Mouse (Mus musculus): ENCODE data around the gene Dennd4c. TPM values are rescaled to one million over a fixed set of nuclear protein-coding genes. Genes with fewer than 3 reads are reported as not detected.

Dennd4c gene
- polyA plus RNA-seq, 1 experiment, result not detected

DNA sequence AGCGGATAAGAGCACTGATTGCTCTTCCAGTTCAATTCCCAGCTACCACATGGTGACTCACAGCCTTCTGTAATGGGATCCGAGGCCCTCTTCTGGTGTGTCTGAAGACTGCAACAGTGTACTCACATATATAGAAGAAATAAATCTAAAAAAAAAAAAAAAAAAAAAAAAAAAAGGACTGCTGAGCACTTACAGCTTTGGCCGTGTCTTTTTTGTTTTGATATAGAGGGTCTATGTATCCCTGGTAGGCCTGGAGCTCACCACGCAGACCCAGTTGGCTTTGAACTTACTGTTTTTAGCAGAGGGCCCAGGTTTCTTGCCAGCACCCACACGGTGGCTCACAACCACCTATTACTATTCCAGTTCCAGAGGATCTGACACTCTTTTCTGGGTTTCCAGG lies 115.7 kb downstream of the Dennd4c start:
- WGBS, result 79% methylated on average over 5 of the region's 5 CpGs
- Histone ChIP-seq H3K4me1 (ENCODE audit: control insufficient read depth, insufficient read depth, low read length) (no peaks in the 10 kb centered on the region), H3K4me3 (ENCODE audit: insufficient read depth, low read depth, low read length) (no peak overlapping the region), H3K27ac (ENCODE audit: insufficient read depth, low read depth, low read length) (no peak overlapping the region)
- TF ChIP-seq CTCF (IDR thresholded peaks at IDR 0.05; ENCODE audit: insufficient read depth, low read depth, low read length), result no peak
- no peak for TF ChIP-seq POLR2A (IDR thresholded peaks at IDR 0.05; ENCODE audit: insufficient read depth, low read depth, low read length)

DNA sequence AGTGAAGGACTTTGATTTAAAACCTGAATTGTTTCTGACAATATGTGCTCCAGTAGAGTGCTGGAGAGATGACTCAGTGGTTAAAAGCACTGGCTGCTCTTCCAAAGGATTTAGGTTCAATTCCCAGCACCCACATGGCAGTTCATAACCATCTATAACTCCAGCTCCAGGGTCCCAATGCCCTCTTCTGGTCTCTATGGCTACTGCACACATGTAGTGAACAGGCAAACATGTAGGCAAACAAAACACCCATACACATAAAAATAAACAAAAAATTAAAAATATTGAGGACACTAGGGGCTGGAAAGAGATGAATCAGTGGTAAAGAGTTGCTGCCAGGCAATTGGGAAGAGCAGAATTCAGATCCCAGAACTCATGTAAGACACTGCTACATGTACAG lies 123.6 kb downstream of the Dennd4c start:
- TF ChIP-seq CTCF (IDR thresholded peaks at IDR 0.05; ENCODE audit: insufficient read depth, low read depth, low read length) (no peak), POLR2A (IDR thresholded peaks at IDR 0.05; ENCODE audit: insufficient read depth, low read depth, low read length) (no peak)

DNA sequence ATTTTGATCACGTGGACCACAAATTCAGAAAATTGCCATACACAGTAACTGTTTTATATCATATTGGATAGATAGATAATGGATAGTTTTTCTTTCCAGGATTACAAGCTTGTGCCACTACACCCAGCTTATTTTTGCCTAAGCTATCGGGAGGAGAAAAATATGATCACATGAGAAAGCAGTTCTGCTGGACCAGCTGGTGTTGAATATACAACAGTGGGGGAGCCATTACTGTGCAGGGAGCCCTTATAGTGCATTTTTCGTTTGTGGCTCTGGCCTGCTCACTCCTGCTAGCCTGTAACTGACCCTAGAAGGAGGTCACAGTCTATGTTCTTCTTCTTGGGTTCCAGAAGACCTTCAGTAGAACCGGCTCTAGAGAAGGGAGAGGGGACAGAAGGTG lies 124.7 kb downstream of the Dennd4c start:
- peaks cover 4% of the 10 kb centered on the region for H3K4me1 ChIP-seq (ENCODE audit: control insufficient read depth, insufficient read depth, low read length)
- no peak overlapping the region for H3K27ac ChIP-seq (ENCODE audit: insufficient read depth, low read depth, low read length)
- WGBS, result 62% methylated on average over 4 of the region's 4 CpGs
- TF ChIP-seq CTCF (IDR thresholded peaks at IDR 0.05; ENCODE audit: insufficient read depth, low read depth, low read length), result no peak
- no peak for TF ChIP-seq POLR2A (IDR thresholded peaks at IDR 0.05; ENCODE audit: insufficient read depth, low read depth, low read length)
- no peak overlapping the region for H3K4me3 ChIP-seq (ENCODE audit: insufficient read depth, low read depth, low read length)

More for the DNA sequence above, 123.6 kb downstream of the Dennd4c start:
- peaks cover 4% of the 10 kb centered on the region for H3K4me1 ChIP-seq (ENCODE audit: control insufficient read depth, insufficient read depth, low read length)
- no peak overlapping the region for H3K27ac ChIP-seq (ENCODE audit: insufficient read depth, low read depth, low read length)
- H3K4me3 ChIP-seq (ENCODE audit: insufficient read depth, low read depth, low read length), result no peak overlapping the region

DNA sequence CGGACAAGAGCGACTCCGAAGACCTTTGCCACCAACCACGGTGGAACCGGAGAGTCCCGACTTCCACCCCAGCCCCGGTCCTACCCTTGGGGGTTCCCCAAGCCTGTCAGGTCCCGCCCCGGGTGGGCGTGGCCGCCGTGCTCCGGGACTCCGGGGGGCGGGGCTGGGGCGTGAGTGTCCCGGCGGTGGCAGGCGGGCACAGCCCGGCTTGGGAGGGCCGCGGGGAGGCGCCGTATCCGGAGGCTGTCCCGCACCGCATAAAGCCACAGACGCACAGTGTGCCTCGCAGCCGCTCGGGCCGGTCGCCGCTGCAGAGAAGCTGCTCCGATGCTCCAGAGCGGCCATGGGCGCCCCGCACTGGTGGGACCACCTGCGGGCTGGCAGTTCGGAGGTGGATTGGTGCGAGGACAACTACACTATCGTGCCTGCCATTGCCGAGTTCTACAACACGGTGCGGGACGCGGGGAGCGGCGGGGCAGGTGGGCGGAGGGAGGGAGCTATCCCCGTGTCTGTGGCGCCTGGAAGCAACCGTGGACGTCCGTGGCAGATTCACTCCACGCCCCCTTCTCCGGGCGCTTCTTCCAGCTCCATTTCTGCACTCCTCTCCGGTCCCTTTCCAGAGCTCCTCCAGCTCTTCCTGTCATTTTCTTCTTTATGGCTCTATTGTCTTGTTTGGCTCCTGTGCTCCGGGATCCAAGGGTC lies 125.9 kb downstream of the Dennd4c start, which contains the start of gene Acer2:
Acer2 (plus strand) TSS at position 251 of the 702 bp plus-strand sequence.
- peak within 1 kb of the TSS; percentile 55 for H3K4me3 ChIP-seq (ENCODE audit: insufficient read depth, low read depth, low read length)
- H3K4me1 ChIP-seq (ENCODE audit: control insufficient read depth, insufficient read depth, low read length), result peaks cover 4% of the 10 kb centered on the region
- under 1% methylated on average over 60 of the region's 60 CpGs for WGBS
- TF ChIP-seq POLR2A (IDR thresholded peaks at IDR 0.05; ENCODE audit: insufficient read depth, low read depth, low read length), result no peak
- TF ChIP-seq CTCF (IDR thresholded peaks at IDR 0.05; ENCODE audit: insufficient read depth, low read depth, low read length), result no peak
- H3K27ac ChIP-seq (ENCODE audit: insufficient read depth, low read depth, low read length), result no peak within 1 kb of the TSS

DNA sequence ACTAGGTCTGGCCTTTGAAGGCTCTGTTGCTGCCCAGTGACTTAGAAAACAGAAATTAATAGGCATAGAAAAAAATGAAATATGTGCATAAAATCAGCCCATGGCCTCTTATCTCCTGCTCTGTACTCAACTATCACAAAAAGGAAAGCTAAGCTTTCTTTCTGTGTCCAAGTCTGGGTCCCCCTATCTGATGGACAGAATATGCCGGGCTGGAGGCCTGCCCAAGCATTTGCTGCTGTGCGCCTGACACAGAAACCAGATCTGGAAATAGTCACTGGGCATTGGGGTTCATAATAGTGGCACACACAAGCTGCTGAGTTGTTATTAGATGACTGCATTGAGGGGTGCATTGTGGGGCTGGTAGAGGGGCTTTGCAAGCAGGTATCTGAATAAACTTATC lies 131.1 kb downstream of the Dennd4c start:
- no peak for TF ChIP-seq CTCF (IDR thresholded peaks at IDR 0.05; ENCODE audit: insufficient read depth, low read depth, low read length)
- TF ChIP-seq POLR2A (IDR thresholded peaks at IDR 0.05; ENCODE audit: insufficient read depth, low read depth, low read length), result no peak
- no peak overlapping the region for H3K27ac ChIP-seq (ENCODE audit: insufficient read depth, low read depth, low read length)
- peaks cover 3% of the 10 kb centered on the region for H3K4me1 ChIP-seq (ENCODE audit: control insufficient read depth, insufficient read depth, low read length)
- H3K4me3 ChIP-seq (ENCODE audit: insufficient read depth, low read depth, low read length), result no peak overlapping the region
- 97% methylated on average over 2 of the region's 2 CpGs for WGBS

DNA sequence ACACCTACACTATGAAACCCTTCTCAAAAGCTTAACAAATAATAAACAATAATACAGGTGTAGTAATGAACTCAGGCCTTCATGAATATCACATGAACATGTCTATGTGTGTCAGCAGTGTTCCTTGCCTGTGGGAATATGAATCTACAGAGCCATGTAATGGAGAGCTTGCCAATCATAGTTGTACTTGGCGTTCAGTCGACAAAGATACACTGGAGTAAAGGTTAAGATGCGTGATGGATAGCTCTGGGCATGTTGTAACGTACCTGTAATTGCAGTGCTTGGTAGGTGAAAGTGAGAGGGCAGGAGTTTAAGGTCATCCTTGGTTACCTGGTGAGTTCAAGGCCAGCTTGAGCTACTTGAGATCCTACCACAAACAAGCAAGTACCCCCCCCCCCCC lies 132.8 kb downstream of the Dennd4c start:
- no peak for TF ChIP-seq POLR2A (IDR thresholded peaks at IDR 0.05; ENCODE audit: insufficient read depth, low read depth, low read length)
- TF ChIP-seq CTCF (IDR thresholded peaks at IDR 0.05; ENCODE audit: insufficient read depth, low read depth, low read length), result no peak
- no peak overlapping the region for H3K4me3 ChIP-seq (ENCODE audit: insufficient read depth, low read depth, low read length)
- no peaks in the 10 kb centered on the region for H3K4me1 ChIP-seq (ENCODE audit: control insufficient read depth, insufficient read depth, low read length)
- 93% methylated on average over 4 of the region's 4 CpGs for WGBS
- H3K27ac ChIP-seq (ENCODE audit: insufficient read depth, low read depth, low read length), result no peak overlapping the region

DNA sequence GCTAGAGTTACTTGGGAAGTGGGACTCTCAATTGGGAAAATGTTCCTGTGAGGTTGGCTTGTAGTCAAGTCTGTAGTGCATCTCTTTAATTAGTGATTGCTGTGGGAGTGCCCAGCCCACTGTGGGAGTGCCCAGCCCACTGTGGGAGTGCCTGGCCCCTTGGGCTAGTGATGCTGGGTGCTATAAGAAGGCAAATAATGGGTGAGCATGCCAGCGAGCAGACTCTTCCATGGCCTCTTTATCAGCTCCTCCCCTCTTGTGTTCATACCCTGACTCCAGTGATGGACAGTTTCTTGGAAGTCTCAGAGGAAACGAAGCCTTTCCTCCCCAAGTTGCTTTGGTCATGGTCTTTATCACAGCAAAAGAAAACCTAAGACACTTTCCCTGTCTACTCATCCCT lies 134.1 kb downstream of the Dennd4c start:
- 59% methylated on average over 2 of the region's 2 CpGs for WGBS
- Histone ChIP-seq H3K4me1 (ENCODE audit: control insufficient read depth, insufficient read depth, low read length) (no peaks in the 10 kb centered on the region), H3K4me3 (ENCODE audit: insufficient read depth, low read depth, low read length) (no peak overlapping the region), H3K27ac (ENCODE audit: insufficient read depth, low read depth, low read length) (no peak overlapping the region)
- no peak for TF ChIP-seq POLR2A (IDR thresholded peaks at IDR 0.05; ENCODE audit: insufficient read depth, low read depth, low read length)
- TF ChIP-seq CTCF (IDR thresholded peaks at IDR 0.05; ENCODE audit: insufficient read depth, low read depth, low read length), result no peak

DNA sequence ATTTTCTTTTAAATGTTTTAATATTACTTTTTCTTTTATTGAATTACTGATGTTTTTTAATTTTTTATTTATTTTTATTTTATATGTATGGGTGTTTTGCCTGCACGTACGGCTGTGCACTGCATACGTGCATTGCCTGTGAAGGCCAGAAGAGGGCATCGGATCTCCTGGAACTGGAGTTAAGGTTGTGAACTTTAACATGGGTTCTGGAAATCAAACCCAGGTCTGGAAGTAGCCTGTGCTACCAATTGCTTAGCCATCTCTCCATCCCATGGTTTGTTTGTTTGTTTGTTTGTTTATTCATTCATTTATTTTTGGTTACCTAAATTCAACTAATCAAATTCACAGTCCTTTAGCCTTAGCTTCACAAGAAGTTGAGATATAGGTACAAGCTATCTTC lies 136.6 kb downstream of the Dennd4c start:
- Histone ChIP-seq H3K4me1 (ENCODE audit: control insufficient read depth, insufficient read depth, low read length) (no peaks in the 10 kb centered on the region), H3K4me3 (ENCODE audit: insufficient read depth, low read depth, low read length) (no peak overlapping the region), H3K27ac (ENCODE audit: insufficient read depth, low read depth, low read length) (no peak overlapping the region)
- TF ChIP-seq POLR2A (IDR thresholded peaks at IDR 0.05; ENCODE audit: insufficient read depth, low read depth, low read length), result no peak
- no peak for TF ChIP-seq CTCF (IDR thresholded peaks at IDR 0.05; ENCODE audit: insufficient read depth, low read depth, low read length)
- whole genome bisulfite sequencing, result 40% methylated on average over 4 of the region's 4 CpGs

DNA sequence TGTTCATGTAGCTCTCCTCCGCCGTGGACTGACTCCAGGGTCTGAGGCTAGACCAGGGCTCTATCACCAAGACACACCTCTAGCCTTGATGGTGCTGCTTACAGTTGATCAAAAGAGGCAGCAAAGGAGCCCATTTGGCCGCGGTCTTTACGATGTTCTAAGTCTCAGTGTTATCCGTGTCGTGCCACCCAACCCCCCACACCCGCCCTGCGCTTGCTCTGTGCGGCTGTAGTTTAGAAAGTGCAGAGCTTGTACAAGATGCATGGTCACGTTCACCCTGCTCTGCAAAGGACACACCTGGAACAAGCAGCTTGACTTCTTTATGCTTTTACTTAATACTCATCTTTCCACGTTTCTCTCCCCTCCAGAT lies 137.4 kb downstream of the Dennd4c start:
- Histone ChIP-seq H3K4me1 (ENCODE audit: control insufficient read depth, insufficient read depth, low read length) (no peaks in the 10 kb centered on the region), H3K27ac (ENCODE audit: insufficient read depth, low read depth, low read length) (no peak overlapping the region), H3K4me3 (ENCODE audit: insufficient read depth, low read depth, low read length) (0 out of 2 replicates have a peak overlapping the region, but pooled peaks have one; percentile 4)
- TF ChIP-seq CTCF (IDR thresholded peaks at IDR 0.05; ENCODE audit: insufficient read depth, low read depth, low read length) (no peak), POLR2A (IDR thresholded peaks at IDR 0.05; ENCODE audit: insufficient read depth, low read depth, low read length) (no peak)
- WGBS, result 55% methylated on average over 12 of the region's 12 CpGs

Data from olfactory bulb, adult 2 months (tissue).